Mouse (Mus musculus) embryonic stem cell, embryonic (primary cell): ENCODE measurements around the gene Uqcc1.

Experiments used
- CTCF ChIA-PET, 4 experiments: fragments of 300-600 bp in 2 of 4; fragments of 350-600 bp in 2 of 4; sonication (Branson Sonifier 250); formaldehyde crosslinking; loops; one replicate each; lab custom pipeline; 2022; ENCODE audit warnings: inconsistent platforms in 2 of 4; lab: Charles Lee
- POLR2A ChIA-PET, 4 experiments: fragments of 300-600 bp in 2 of 4; fragments of 350-600 bp in 2 of 4; sonication (Branson Sonifier 250); formaldehyde crosslinking; loops; one replicate each; lab custom pipeline; 2022; ENCODE audit warnings: antibody characterized with exemption in 4 of 4, inconsistent platforms in 1 of 4; lab: Charles Lee

The Uqcc1 gene

GRCm38 (mm10) chr2:155848291-155848690 is 81.8 kb downstream of the Uqcc1 start:
- CTCF ChIA-PET: interaction anchor here in 2 of 4 experiments (2.0 to 5.5 kb wide), 2 partner anchors 98 kb away, joined by 5 to 32 read pairs; partner anchors contain the start of gene Gdf5 (in 1 of the 2)
- POLR2A ChIA-PET: interaction anchor here in 1 of 4 experiments (0.9 to 1.6 kb wide), 5 partner anchors 22 to 55 kb away, joined by 3 to 6 read pairs (median 4); partner anchors contain the start of gene Eif6

GRCm38 (mm10) chr2:155846930-155847329 is 83.2 kb downstream of the Uqcc1 start:
- ChIA-PET POLR2A (interaction anchor here in 2 of 4 experiments (1.5 kb wide), 2 partner anchors 21 to 37 kb away, joined by 3 to 4 read pairs; partner anchors contain the start of gene Eif6 (in 1 of the 2)), CTCF (interaction anchor here in 1 of 4 experiments (5.5 kb wide), 1 partner anchor 99 kb away, joined by 32 read pairs; the partner anchor contains the start of gene Gdf5)

GRCm38 (mm10) chr2:155838961-155839360 is 91.1 kb downstream of the Uqcc1 start:
- POLR2A ChIA-PET: interaction anchor here in 2 of 4 experiments (1.1 to 1.9 kb wide), 3 partner anchors 10 to 90 kb away, joined by 3 to 6 read pairs (median 6); partner anchors contain the start of gene Eif6 (in 1 of the 2)
- CTCF ChIA-PET: no interaction called here

- ChIA-PET POLR2A (interaction anchor here in 2 of 4 experiments (0.8 to 1.9 kb wide), 5 partner anchors 11 to 91 kb away, joined by 3 to 6 read pairs (median 4); partner anchors contain the start of gene Eif6 (in 2 of the 2)), CTCF (interaction anchor here in 1 of 4 experiments (0.6 kb wide), 1 partner anchor 931 kb away, joined by 3 read pairs; no protein-coding TSS in a partner anchor)
These were observed 92.1 kb downstream of the Uqcc1 start for GRCm38 (mm10) chr2:155837961-155838360.

GRCm38 (mm10) chr2:155834732-155835131 is 95.4 kb downstream of the Uqcc1 start, which contains the start of gene Fam83c:
Gene Fam83c, minus strand, starts transcription at chr2:155834854.
- POLR2A ChIA-PET: interaction anchor here in 1 of 4 experiments (0.5 to 3.4 kb wide), 7 partner anchors 7 to 252 kb away, joined by 3 to 9 read pairs (median 5); partner anchors contain the start of genes BC029722, Cep250 and Eif6
- CTCF ChIA-PET: interaction anchor here in 3 of 4 experiments (0.5 to 3.6 kb wide), 4 partner anchors 15 to 599 kb away, joined by 3 to 18 read pairs (median 4); partner anchors contain the start of genes BC029722 (in 1 of the 3), Dynlrb1 (in 1 of the 3) and Gdf5 (in 1 of the 3)

- POLR2A ChIA-PET: interaction anchor here in 2 of 4 experiments (1.0 to 3.4 kb wide), 10 partner anchors 10 to 120 kb away, joined by 3 to 9 read pairs (median 4); partner anchors contain the start of genes BC029722 (in 1 of the 2), Gdf5 (in 1 of the 2), Gm15557 (in 1 of the 2) and Uqcc1 (in 1 of the 2)
- CTCF ChIA-PET: interaction anchor here (0.8 to 3.6 kb wide), 11 partner anchors 9 to 474 kb away, joined by 3 to 18 read pairs (median 4); partner anchors contain the start of gene Gdf5 (in 2 of the 4)
These were observed 98.0 kb downstream of the Uqcc1 start for GRCm38 (mm10) chr2:155832087-155832486.

GRCm38 (mm10) chr2:155831302-155831701 is 98.8 kb downstream of the Uqcc1 start:
- CTCF ChIA-PET: interaction anchor here (0.6 to 3.6 kb wide), 6 partner anchors 10 to 121 kb away, joined by 3 to 18 read pairs (median 6); partner anchors contain the start of gene Gdf5 (in 1 of the 4)
- POLR2A ChIA-PET: interaction anchor here in 2 of 4 experiments (1.1 to 3.4 kb wide), 5 partner anchors 10 to 99 kb away, joined by 3 to 9 read pairs (median 5); partner anchors contain the start of genes BC029722 (in 1 of the 2) and Uqcc1 (in 1 of the 2)

- CTCF ChIA-PET: interaction anchor here in 3 of 4 experiments (0.6 to 2.1 kb wide), 4 partner anchors 11 to 115 kb away, joined by 3 to 8 read pairs (median 6); no protein-coding TSS in a partner anchor
- POLR2A ChIA-PET: interaction anchor here in 2 of 4 experiments (1.0 to 1.6 kb wide), 3 partner anchors 10 to 18 kb away, joined by 3 to 5 read pairs (median 4); partner anchors contain the start of gene BC029722 (in 1 of the 2)
These were observed 99.3 kb downstream of the Uqcc1 start for GRCm38 (mm10) chr2:155830841-155831240.

- ChIA-PET CTCF (interaction anchor here in 3 of 4 experiments (0.5 to 1.9 kb wide), 7 partner anchors 8 to 390 kb away, joined by 3 to 8 read pairs (median 4); partner anchors contain the start of gene BC029722 (in 1 of the 3)), POLR2A (interaction anchor here (0.6 to 2.9 kb wide), 36 partner anchors 8 to 445 kb away, joined by 3 to 15 read pairs (median 4); partner anchors contain the start of genes Cep250 (in 2 of the 4), BC029722 (in 1 of the 4), Cpne1 (in 1 of the 4) and Fam83c (in 1 of the 4))
These were observed 103.3 kb downstream of the Uqcc1 start, which contains the start of gene Eif6 for GRCm38 (mm10) chr2:155826630-155827424. Gene Eif6, minus strand, starts transcription at chr2:155826925.

GRCm38 (mm10) chr2:155825904-155826629 is 104.0 kb downstream of the Uqcc1 start:
- POLR2A ChIA-PET: interaction anchor here (0.6 to 2.9 kb wide), 35 partner anchors 8 to 444 kb away, joined by 3 to 15 read pairs (median 4); partner anchors contain the start of genes Cep250 (in 2 of the 4), Cpne1 (in 1 of the 4), Fam83c (in 1 of the 4) and Gm15557 (in 1 of the 4)
- CTCF ChIA-PET: interaction anchor here in 3 of 4 experiments (0.5 to 1.9 kb wide), 6 partner anchors 13 to 391 kb away, joined by 3 to 8 read pairs (median 4); no protein-coding TSS in a partner anchor

- ChIA-PET POLR2A (interaction anchor here in 1 of 4 experiments (0.7 to 1.3 kb wide), 4 partner anchors 10 to 251 kb away, joined by 3 to 4 read pairs (median 3); no protein-coding TSS in a partner anchor), CTCF (no interaction called here)
These were observed 106.4 kb downstream of the Uqcc1 start for GRCm38 (mm10) chr2:155823722-155824121.

GRCm38 (mm10) chr2:155820779-155821178 is 109.3 kb downstream of the Uqcc1 start:
- ChIA-PET POLR2A (interaction anchor here in 2 of 4 experiments (0.5 to 4.2 kb wide), 5 partner anchors 10 to 210 kb away, joined by 3 to 16 read pairs (median 4); no protein-coding TSS in a partner anchor), CTCF (interaction anchor here in 1 of 4 experiments (1.0 kb wide), 1 partner anchor 13 kb away, joined by 3 read pairs; no protein-coding TSS in a partner anchor)

GRCm38 (mm10) chr2:155819449-155820251 is 110.5 kb downstream of the Uqcc1 start:
- POLR2A ChIA-PET: interaction anchor here in 2 of 4 experiments (0.6 to 4.2 kb wide), 34 partner anchors 8 to 460 kb away, joined by 3 to 16 read pairs (median 4); partner anchors contain the start of genes Cep250 (in 2 of the 2), Acss2 (in 1 of the 2), Cpne1 (in 1 of the 2) and Fam83c (in 1 of the 2)

GRCm38 (mm10) chr2:155819392-155819448 is 110.9 kb downstream of the Uqcc1 start, which contains the start of gene BC029722:
Gene BC029722, minus strand, starts transcription at chr2:155819426.
- CTCF ChIA-PET: interaction anchor here in 3 of 4 experiments (0.5 to 1.4 kb wide), 10 partner anchors 8 to 1233 kb away, joined by 3 to 6 read pairs (median 3); partner anchors contain the start of genes Acss2 (in 2 of the 3), Ggt7 (in 2 of the 3), 6430550D23Rik (in 1 of the 3) and Ergic3 (in 1 of the 3)

More at GRCm38 (mm10) chr2:155819449-155820251, 110.5 kb downstream of the Uqcc1 start:
- CTCF ChIA-PET: interaction anchor here (0.5 to 1.4 kb wide), 11 partner anchors 8 to 1233 kb away, joined by 3 to 6 read pairs (median 3); partner anchors contain the start of genes Acss2 (in 2 of the 4), Ggt7 (in 2 of the 4), 6430550D23Rik (in 1 of the 4) and Ergic3 (in 1 of the 4)

More at GRCm38 (mm10) chr2:155819392-155819448, 110.9 kb downstream of the Uqcc1 start, which contains the start of gene BC029722:
- POLR2A ChIA-PET: interaction anchor here in 2 of 4 experiments (0.7 to 4.2 kb wide), 31 partner anchors 8 to 461 kb away, joined by 3 to 16 read pairs (median 4); partner anchors contain the start of genes Acss2 (in 1 of the 2), Cep250 (in 1 of the 2), Cpne1 (in 1 of the 2) and Fam83c (in 1 of the 2)
